Mouse (Mus musculus) CH12.LX (cell line): Measurements from ENCODE around the gene Ak8. TPM values are rescaled to one million over a fixed set of nuclear protein-coding genes. Genes with fewer than 3 reads are reported as not detected.

Experiments
- DNase-seq: peaks from one replicate; pipeline ENCODE4 v3.0.0-alpha.2; 2013; ENCODE audit errors: extremely low read depth
- H3K27ac ChIP-seq: 2 replicates; pipeline ENCODE4 v1.5.1; 2012; ENCODE audit warnings: low read depth, mild to moderate bottlenecking, control low read depth, moderate library complexity; ENCODE audit not compliant: insufficient read depth
- H3K27me3 ChIP-seq: replicated peaks from 2 replicates; pipeline ENCODE3; 2012; ENCODE audit warnings: inconsistent platforms
- H3K36me3 ChIP-seq, 2 experiments: replicated peaks in 1 of 2; 2 replicates each; pipeline versions ENCODE3 to v1.6.1; 2012; ENCODE audit warnings: inconsistent platforms in 1 of 2, low read length in 1 of 2, mild to moderate bottlenecking in 1 of 2, mixed read lengths in 1 of 2, moderate library complexity in 1 of 2; ENCODE audit not compliant: control insufficient read depth in 1 of 2, insufficient read depth in 1 of 2
- H3K4me1 ChIP-seq, 2 experiments: 2 replicates each; pipeline ENCODE4 v1.6.1; 2012; ENCODE audit warnings: inconsistent platforms in 1 of 2, moderate library complexity in 1 of 2; ENCODE audit not compliant: insufficient read depth in 2 of 2, control insufficient read depth in 1 of 2
- H3K4me2 ChIP-seq: 2 replicates; pipeline ENCODE4 v1.6.1; 2012; ENCODE audit warnings: low read depth, mild to moderate bottlenecking, control low read depth; ENCODE audit not compliant: poor library complexity, insufficient read depth, severe bottlenecking
- H3K4me3 ChIP-seq, 3 experiments: fragments of 150-350 bp in 1 of 3; sonication (generic) in 1 of 3; replicated peaks in 1 of 3; 2 replicates each; pipeline versions ENCODE3 to v1.5.1; 2011 to 2012; ENCODE audit warnings: low read depth in 2 of 3, low read length in 2 of 3, mild to moderate bottlenecking in 2 of 3, moderate library complexity in 2 of 3, control low read depth in 1 of 3, improper control_type of control experiment in 1 of 3, inconsistent platforms in 1 of 3, mixed read lengths in 1 of 3; ENCODE audit not compliant: poor library complexity in 1 of 3
- H3K79me2 ChIP-seq: replicated peaks from 2 replicates; pipeline ENCODE4 v1.6.1; 2012; ENCODE audit warnings: mild to moderate bottlenecking, moderate library complexity; ENCODE audit not compliant: control insufficient read depth, poor library complexity, insufficient read depth, severe bottlenecking; ENCODE audit errors: extremely low read depth
- H3K9ac ChIP-seq: 2 replicates; pipeline ENCODE4 v1.6.1; 2012; ENCODE audit warnings: low read depth, mild to moderate bottlenecking, control low read depth, moderate library complexity; ENCODE audit not compliant: insufficient read depth
- H3K9me3 ChIP-seq: replicated peaks from 2 replicates; pipeline ENCODE3; 2012; ENCODE audit warnings: low read length, inconsistent platforms, mixed read lengths
- BHLHE40 ChIP-seq: IDR thresholded peaks from 2 replicates; pipeline ENCODE4 v1.6.1; 2011; ENCODE audit warnings: mild to moderate bottlenecking, low read depth, low read length, improper control_type of control experiment
- E2F4 ChIP-seq: IDR thresholded peaks from 2 replicates; pipeline ENCODE4 v1.6.1; 2011; ENCODE audit warnings: low read depth, low read length, improper control_type of control experiment; ENCODE audit not compliant: insufficient replicate concordance
- ELF1 ChIP-seq: IDR thresholded peaks from 2 replicates; pipeline ENCODE4 v1.6.1; 2014; ENCODE audit warnings: low read depth, mild to moderate bottlenecking, inconsistent platforms, low read length, improper control_type of control experiment
- ETS1 ChIP-seq: conservative IDR thresholded peaks from 2 replicates; pipeline ENCODE4 v1.6.1; 2012; ENCODE audit warnings: low read depth, mild to moderate bottlenecking, inconsistent platforms, low read length, improper control_type of control experiment, moderate library complexity
- HCFC1 ChIP-seq: IDR thresholded peaks from 2 replicates; pipeline ENCODE4 v1.6.1; 2012; ENCODE audit warnings: low read depth, mild to moderate bottlenecking, inconsistent platforms, low read length, improper control_type of control experiment
- IRF4 ChIP-seq: IDR thresholded peaks from 2 replicates; pipeline ENCODE4 v1.6.1; 2014; ENCODE audit warnings: low read depth, mild to moderate bottlenecking, inconsistent platforms, low read length, improper control_type of control experiment
- MAZ ChIP-seq: IDR thresholded peaks from 2 replicates; pipeline ENCODE4 v1.6.1; 2012; ENCODE audit warnings: low read depth, mild to moderate bottlenecking, inconsistent platforms, low read length, improper control_type of control experiment, moderate library complexity
- MEF2A ChIP-seq: IDR thresholded peaks from 2 replicates; pipeline ENCODE4 v1.6.1; 2014; ENCODE audit warnings: low read depth, mild to moderate bottlenecking, inconsistent platforms, low read length, improper control_type of control experiment, borderline replicate concordance
- MXI1 ChIP-seq: IDR thresholded peaks from 2 replicates; pipeline ENCODE4 v1.6.1; 2011; ENCODE audit warnings: mild to moderate bottlenecking, low read depth, low read length, improper control_type of control experiment
- MYC ChIP-seq: IDR thresholded peaks from 2 replicates; pipeline ENCODE4 v1.6.1; 2011; ENCODE audit warnings: low read depth, mild to moderate bottlenecking, improper control_type of control experiment, low read length
- NRF1 ChIP-seq: IDR thresholded peaks from 2 replicates; pipeline ENCODE4 v1.6.1; 2014; ENCODE audit warnings: low read depth, mild to moderate bottlenecking, inconsistent platforms, low read length, improper control_type of control experiment, moderate library complexity
- POLR2A ChIP-seq: IDR thresholded peaks from 2 replicates; pipeline ENCODE4 v1.6.1; 2011; ENCODE audit warnings: low read depth, mild to moderate bottlenecking, improper control_type of control experiment, low read length
- RAD21 ChIP-seq: IDR thresholded peaks from 2 replicates; pipeline ENCODE4 v1.6.1; 2011; ENCODE audit warnings: low read depth, mild to moderate bottlenecking, low read length, improper control_type of control experiment, moderate library complexity
- RCOR1 ChIP-seq: conservative IDR thresholded peaks from 2 replicates; pipeline ENCODE4 v1.6.1; 2012; ENCODE audit warnings: low read depth, mild to moderate bottlenecking, inconsistent platforms, low read length, improper control_type of control experiment
- SMC3 ChIP-seq: IDR thresholded peaks from 2 replicates; pipeline ENCODE4 v1.6.1; 2011; ENCODE audit warnings: low read depth, low read length, improper control_type of control experiment
- TCF12 ChIP-seq: IDR thresholded peaks from 2 replicates; pipeline ENCODE4 v1.6.1; 2014; ENCODE audit warnings: low read depth, mild to moderate bottlenecking, inconsistent platforms, low read length, improper control_type of control experiment
- USF1 ChIP-seq: IDR thresholded peaks from 2 replicates; pipeline ENCODE4 v1.6.1; 2014; ENCODE audit warnings: low read depth, mild to moderate bottlenecking, inconsistent platforms, low read length, improper control_type of control experiment
- USF2 ChIP-seq: conservative IDR thresholded peaks from 2 replicates; pipeline ENCODE4 v1.6.1; 2011; ENCODE audit warnings: low read depth, low read length, improper control_type of control experiment
- ZKSCAN1 ChIP-seq: IDR thresholded peaks from 2 replicates; pipeline ENCODE4 v1.6.1; 2012; ENCODE audit warnings: low read depth, inconsistent platforms, low read length, improper control_type of control experiment, borderline replicate concordance
- ZMIZ1 ChIP-seq: IDR thresholded peaks from 2 replicates; pipeline ENCODE4 v1.6.1; 2012; ENCODE audit warnings: low read depth, mild to moderate bottlenecking, inconsistent platforms, low read length, improper control_type of control experiment
- dilution Hi-C: fragments of 300-500 bp; cut with MboI; formaldehyde crosslinking; loops from 2 replicates; pipeline ENCODE4 v1.14.3; 2020; ENCODE audit warnings: low sequenced_read_pairs; ENCODE audit not compliant: extremely low pct_unique_long_range_greater_than_20kb, extremely low pct_ligation_motif_present
- in situ Hi-C: fragments of 300-500 bp; cut with MboI; formaldehyde crosslinking; loops from 3 replicates; pipeline ENCODE4 v1.14.3; 2019; ENCODE audit warnings: low sequenced_read_pairs, low pct_ligation_motif_present, low pct_unique_long_range_greater_than_20kb, mixed read lengths
- polyA plus RNA-seq: library from polyadenylated mRNA; unstranded; fragments of >175 nt; gene quantifications from 2 replicates; pipeline ENCODE4 v1.2.1, GENCODE M21; 2012; ENCODE audit warnings: low read depth; ENCODE audit not compliant: insufficient read length
- total RNA-seq, 2 experiments: library from RNA; depleted of rRNA; stranded (reverse); fragments of 300-350 nt in 1 of 2; fragments of >200 nt in 1 of 2; gene quantifications; 2 replicates each; pipeline ENCODE4 v1.2.3; 2012 to 2014

Ak8 gene
- total and polyA plus RNA-seq, 3 experiments: 0.55 to 4.9 (median 1.1) TPM

GRCm38 (mm10) chr2:28852594-28852993, 152.6 kb downstream of the Ak8 start:
- Histone ChIP-seq H3K4me2 (no peak overlapping the region), H3K4me1 (peaks cover 0 to 3% of the 10 kb centered on the region in 2 experiments; a peak in 1 of 4 replicates), H3K27me3 (no peaks in the 10 kb centered on the region), H3K36me3 (peaks cover 60 to 91% of the 10 kb centered on the region in 2 experiments), H3K27ac (no peak overlapping the region), H3K79me2 (no peaks in the 10 kb centered on the region; the same call in 1 of the 2 replicates), H3K9me3 (no peaks in the 10 kb centered on the region), H3K9ac (no peak overlapping the region), H3K4me3 (no peak overlapping the region)
- dilution Hi-C loops: no loop called here
- no peak for DNase-seq
- in situ Hi-C loops: no loop called here
- TF ChIP-seq IRF4: no peak
- no peak for TF ChIP-seq USF2
- TF ChIP-seq POLR2A: no peak
- TF ChIP-seq RCOR1: no peak
- no peak for TF ChIP-seq MYC
- no peak for TF ChIP-seq MEF2A
- TF ChIP-seq ZKSCAN1: no peak
- no peak for TF ChIP-seq BHLHE40
- no peak for TF ChIP-seq MXI1
- no peak for TF ChIP-seq USF1
- no peak for TF ChIP-seq HCFC1
- no peak for TF ChIP-seq TCF12
- TF ChIP-seq ELF1: no peak
- no peak for TF ChIP-seq MAZ
- TF ChIP-seq, all 38 proteins: peak for 0

- Histone ChIP-seq H3K27me3 (no peaks in the 10 kb centered on the region), H3K4me2 (no peak overlapping the region), H3K27ac (no peak overlapping the region), H3K9ac (no peak overlapping the region), H3K36me3 (peaks cover 62 to 92% of the 10 kb centered on the region in 2 experiments), H3K9me3 (no peaks in the 10 kb centered on the region), H3K4me1 (no peaks in the 10 kb centered on the region), H3K4me3 (no peak overlapping the region), H3K79me2 (no peaks in the 10 kb centered on the region; the same call in 1 of the 2 replicates)
- dilution Hi-C loops: no loop called here
- DNase-seq: no peak
- in situ Hi-C loops: no loop called here
- TF ChIP-seq E2F4 (no peak), TCF12 (no peak), RAD21 (no peak), ETS1 (no peak), NRF1 (no peak), ZMIZ1 (no peak), SMC3 (no peak), IRF4 (no peak)
Observed at GRCm38 (mm10) chr2:28855773-28856172, 155.8 kb downstream of the Ak8 start.
